Mouse (Mus musculus): ENCODE measurements around the gene H2al1b.
"Not testable (repeated sequence)": the region's sequence is repeated elsewhere in the genome, so short reads cannot be mapped to it uniquely, and the experiment has no call there.

GRCm38 (mm10) chrX:11302132-11302531 is at the start of gene H2al1b:
- not testable (repeated sequence) for TF ChIP-seq CTCF (IDR thresholded peaks at IDR 0.05; ENCODE audit: low read depth); EP300 (optimal IDR thresholded peaks at IDR 0.05)
